Mouse (Mus musculus): ENCODE results near the gene Jag2.

Gene Jag2

DNA sequence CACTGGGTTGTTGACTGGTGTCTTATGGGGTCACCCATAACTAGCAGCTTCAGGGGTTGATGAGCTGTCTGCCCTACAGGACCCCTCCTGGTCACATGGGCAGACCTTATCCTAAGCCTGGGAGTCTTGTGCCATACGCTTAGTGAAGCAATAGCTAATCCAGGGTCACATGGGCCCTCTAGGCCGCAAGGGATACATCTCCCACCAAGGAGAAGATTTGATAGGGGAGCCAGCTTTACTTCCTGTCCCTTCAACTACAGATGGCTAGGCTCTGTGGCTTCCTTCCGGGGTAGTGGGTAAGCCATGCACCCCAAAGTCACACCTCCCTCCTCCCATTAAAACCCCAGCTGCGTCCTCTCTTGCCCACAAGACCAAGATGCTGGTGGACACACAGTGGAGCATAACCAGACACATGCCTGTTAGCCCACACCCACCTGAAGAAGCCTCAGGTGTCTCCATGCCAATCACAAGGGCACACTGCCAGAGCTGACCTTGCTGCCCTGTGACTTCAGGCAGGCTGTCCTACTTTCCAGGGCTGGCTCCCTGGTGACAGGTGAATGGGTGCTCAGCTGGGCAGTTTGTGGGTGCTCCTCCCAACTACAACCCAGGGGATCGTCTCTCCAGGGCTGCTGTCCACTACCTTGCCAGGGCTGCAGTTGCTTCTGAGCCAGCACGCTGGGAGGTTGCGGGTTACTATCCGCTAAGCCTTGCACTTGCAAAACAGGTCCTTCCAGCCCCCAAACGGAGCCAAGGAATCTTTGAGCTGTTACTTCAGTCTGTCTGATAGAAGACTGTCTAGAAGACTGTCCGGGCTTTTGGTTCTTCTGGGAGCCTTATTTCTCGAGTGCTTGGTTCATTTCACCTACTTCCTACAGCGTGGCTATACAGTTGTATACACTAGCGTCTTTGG is 61.1 kb downstream of the Jag2 start, which contains the start of gene Gpr132:
Gpr132 (minus strand) TSS at position 51 of the 910 bp plus-strand sequence.
- DNase-seq (ENCODE audit: low spot score): no peak

DNA sequence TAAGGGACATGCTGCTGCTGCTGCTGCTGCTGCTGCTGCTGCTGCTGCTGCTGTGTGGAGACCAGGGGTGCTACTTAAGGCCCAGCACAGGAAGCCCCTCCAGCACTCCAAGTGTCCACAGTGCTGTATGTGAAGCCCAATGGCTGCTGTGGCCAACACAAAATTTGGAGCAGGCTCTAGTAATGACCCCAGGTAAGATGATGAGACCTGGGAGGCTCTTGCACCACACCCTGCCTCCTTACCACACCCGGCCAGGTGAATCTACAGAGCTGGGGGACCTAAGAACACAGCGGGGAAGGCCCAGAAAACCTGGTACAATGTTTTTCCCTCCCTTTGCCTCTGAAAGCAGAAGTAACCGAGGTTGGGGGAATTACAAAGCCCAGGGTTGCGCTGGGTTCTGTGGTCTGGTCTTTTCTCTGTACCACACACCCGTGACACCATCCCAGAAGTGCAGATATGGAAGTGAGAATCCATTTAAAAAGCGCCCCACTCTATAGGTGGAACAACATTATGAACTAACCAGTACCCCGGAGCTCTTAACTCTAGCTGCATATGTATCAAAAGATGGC is 62.4 kb downstream of the Jag2 start:
- no peak for DNase-seq (ENCODE audit: low spot score)

DNA sequence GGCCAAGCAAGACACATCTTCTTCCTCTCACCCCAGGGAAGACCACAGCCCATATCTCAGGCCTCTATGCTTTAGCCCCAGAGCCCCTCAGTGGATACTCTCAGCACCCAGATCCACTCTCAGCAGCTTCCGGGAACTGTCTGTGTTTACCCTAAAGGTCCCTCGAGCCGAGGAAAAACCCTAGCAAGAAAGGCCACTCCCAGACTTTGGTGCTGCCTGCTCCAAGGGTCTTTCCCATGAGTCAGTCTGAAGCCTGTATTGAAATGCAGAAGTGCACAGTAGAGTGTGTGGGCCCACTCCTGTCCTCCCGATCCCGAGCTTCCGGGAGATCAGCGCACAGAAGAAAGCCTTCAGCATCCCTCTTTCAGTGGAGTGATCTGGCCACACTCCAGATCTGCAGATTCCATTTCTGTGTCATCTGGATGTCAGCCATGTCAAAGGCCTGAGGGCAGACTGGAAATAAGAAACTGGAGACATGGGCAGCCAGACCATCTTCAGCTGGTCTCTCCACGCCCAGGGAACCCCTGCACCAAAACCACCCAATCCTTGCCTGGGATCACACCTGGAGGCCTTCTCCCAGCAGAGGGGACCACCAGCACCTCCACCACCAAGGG is 63.0 kb downstream of the Jag2 start:
- no peak for DNase-seq (ENCODE audit: low spot score)

DNA sequence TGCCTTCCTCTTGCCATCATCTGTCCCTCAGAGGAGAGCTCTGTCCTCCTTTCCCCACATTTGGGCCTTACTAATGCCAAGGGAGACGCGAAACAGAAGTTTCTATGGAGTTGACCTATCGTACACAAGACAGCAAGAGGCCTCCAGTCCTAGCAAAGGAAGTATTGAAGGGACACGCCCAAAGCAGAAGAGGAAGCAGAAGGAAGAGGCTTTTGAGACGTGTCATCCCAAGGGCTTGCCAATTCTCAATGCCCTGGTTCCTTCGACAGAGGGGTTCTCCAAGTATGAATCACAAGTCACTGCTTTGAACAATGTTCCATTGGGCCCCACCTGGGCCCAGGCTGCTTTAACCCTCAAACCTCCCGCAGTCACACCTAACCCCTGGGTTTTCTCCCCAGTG is 64.8 kb downstream of the Jag2 start:
- no peak for DNase-seq (ENCODE audit: low spot score)

DNA sequence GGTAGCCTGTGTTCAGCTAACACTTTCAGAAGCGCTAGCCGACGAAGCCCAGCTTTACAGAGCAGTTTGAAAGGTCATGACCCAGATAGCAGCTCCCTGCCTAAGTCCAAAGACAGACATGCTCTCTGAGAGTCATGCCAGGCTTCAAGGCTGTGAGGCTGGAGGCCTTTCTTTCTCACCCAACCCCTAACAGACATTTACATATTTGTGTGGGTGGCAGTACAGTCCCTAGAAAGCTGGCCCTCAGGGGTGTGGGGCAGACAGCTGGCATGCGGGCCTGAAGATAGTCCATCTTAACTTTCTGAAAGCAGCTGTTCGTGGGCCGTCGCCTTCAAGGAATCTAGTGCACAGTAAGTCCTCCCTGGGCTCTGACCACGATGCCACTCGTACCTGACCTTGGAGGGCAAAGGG is 67.7 kb downstream of the Jag2 start:
- DNase-seq (ENCODE audit: low spot score): no peak

DNA sequence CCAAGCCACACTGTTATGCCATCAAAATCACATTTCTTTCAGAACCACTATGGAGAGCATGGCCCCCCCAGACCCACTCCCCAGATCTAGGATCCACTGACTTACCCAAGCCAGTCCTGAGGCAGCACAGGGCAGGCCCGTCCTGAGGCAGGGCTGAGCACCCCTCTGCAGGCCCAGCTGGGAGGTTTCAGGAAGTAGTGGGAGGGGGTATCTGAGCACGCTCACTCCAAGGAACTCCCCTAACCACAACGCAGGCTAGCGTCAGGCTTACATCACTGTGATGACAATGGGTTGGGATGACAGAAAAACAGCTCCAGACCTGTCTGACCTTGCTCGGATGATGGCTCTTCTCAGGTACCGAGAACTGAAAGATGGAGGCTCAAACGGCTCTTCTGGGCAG is 68.8 kb downstream of the Jag2 start:
- no peak for DNase-seq (ENCODE audit: low spot score)

DNA sequence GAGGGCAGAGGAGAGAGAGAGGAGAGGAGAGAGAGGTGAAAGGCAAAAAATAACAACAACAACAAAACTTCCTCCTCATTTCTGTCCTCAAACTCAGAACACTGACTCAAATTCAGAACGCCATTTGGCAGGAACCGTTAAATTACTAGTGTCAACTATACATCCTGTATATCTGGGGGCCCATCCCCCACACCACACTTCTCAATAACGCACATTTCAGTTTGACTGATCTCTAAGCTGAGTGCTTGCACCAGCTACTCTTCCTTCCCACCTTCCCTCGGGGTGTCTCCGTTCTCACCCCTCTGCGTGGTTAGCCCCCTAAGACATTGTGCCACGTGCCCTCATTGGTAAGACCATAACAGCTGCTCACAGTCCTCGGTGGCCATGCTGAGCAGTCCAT is 69.6 kb downstream of the Jag2 start:
- DNase-seq (ENCODE audit: low spot score): no peak

DNA sequence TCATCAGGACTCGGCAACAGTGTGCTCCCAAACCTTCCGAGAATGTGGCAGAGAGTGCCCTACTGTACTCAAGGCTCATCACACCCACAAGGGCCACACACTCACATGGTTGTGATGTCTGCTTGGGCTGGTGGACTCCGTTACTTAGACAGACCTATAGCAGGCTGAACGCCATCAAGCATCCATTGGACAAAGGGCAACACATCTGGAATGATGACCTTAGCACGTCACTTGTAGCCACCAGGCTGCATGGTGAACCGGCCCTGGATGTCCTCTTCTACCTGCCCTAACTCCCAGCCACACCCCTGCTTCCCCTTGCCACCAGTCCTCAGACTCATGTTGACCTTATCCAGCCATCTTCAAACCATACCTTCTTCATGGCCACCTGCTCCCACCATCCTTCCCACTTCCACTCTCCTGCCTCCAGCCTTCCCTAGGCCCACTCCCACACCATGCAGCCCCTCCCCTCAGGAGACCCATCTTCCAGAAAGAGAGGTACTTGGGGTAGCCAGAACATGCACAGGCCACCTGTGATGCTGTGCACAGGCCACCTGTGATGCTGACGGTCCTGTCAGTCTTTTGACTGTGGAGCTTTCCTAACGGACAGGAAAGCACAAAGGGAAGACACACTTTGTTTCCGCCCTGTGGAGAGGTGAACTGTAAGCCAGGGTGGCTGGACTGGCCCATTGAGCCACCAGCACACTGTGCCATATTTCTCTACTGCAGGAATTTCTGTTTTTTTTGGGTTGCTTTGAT is 70.8 kb downstream of the Jag2 start:
- no peak for DNase-seq (ENCODE audit: low spot score)

Data from c-Kit-positive CD71-positive TER-119-positive erythroid progenitor cells, embryonic 14.5 days (primary cell).